Mouse (Mus musculus) erythroblast, embryonic 14.5 days (primary cell): ENCODE results near the gene Ipo13.

Source experiments
- GATA1 ChIP-seq: IDR thresholded peaks from 2 replicates; pipeline ENCODE4 v1.6.1; 2012; ENCODE audit warnings: low read length, inconsistent platforms, mixed read lengths
- TAL1 ChIP-seq: IDR thresholded peaks from 3 replicates; pipeline ENCODE4 v1.6.1; 2012; ENCODE audit warnings: low read length, inconsistent platforms, mixed read lengths

DNA sequence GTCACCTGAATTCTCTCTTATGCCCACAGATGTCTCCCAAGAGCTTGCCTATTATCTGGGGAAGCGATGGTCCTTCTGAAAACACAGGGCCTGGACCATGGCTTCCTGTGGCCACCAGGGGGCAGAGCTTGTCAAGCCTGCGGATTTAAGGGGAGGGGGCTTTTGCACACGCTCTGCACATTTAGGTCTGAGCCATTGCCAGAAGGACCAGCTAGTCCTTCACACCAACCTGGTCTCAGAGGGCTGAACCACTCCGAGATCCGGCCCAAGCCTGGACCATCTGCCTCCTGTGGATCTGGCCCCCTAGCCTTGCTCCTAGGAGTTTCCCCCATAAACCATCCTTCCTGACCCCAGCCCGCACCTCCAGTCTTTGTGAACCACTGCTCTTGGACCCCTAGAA lies 13.4 kb upstream of the Ipo13 start:
- TF ChIP-seq GATA1 (no peak), TAL1 (no peak)
